Mouse (Mus musculus) limb, embryonic 12.5 days (tissue): Measurements from ENCODE around the gene Cacna1a. TPM values are rescaled to one million over a fixed set of nuclear protein-coding genes. Genes with fewer than 3 reads are reported as not detected.
"Not testable (repeated sequence)": the region's sequence is repeated elsewhere in the genome, so short reads cannot be mapped to it uniquely, and the experiment has no call there.

Source experiments
- ATAC-seq: fragments of 200-750 bp; cut with Nextera tagmentation; 2 replicates; pipeline ENCODE4 v1.8.0; 2017; ENCODE audit warnings: low read depth, moderate TSS enrichment; ENCODE audit not compliant: insufficient number of reproducible peaks, insufficient read depth, low FRiP score, low TSS enrichment
- H3K27ac ChIP-seq: fragments of 300-500 bp; sonication (generic); 2 replicates; pipeline ENCODE4 v1.5.1; 2016; ENCODE audit warnings: mild to moderate bottlenecking, moderate library complexity
- H3K27me3 ChIP-seq: fragments of 300-500 bp; sonication (generic); 2 replicates; pipeline ENCODE4 v1.6.1; 2016; ENCODE audit warnings: mild to moderate bottlenecking, moderate library complexity
- H3K36me3 ChIP-seq: fragments of 300-500 bp; sonication (generic); 2 replicates; pipeline ENCODE4 v1.6.1; 2016; ENCODE audit warnings: mild to moderate bottlenecking, moderate library complexity
- H3K4me1 ChIP-seq: fragments of 300-500 bp; sonication (generic); replicated peaks from 2 replicates; pipeline ENCODE4 v1.6.1; 2016
- H3K4me2 ChIP-seq: fragments of 300-500 bp; sonication (generic); 2 replicates; pipeline ENCODE4 v1.6.1; 2016; ENCODE audit warnings: mild to moderate bottlenecking, moderate library complexity
- H3K4me3 ChIP-seq: fragments of 300-500 bp; sonication (generic); replicated peaks from 2 replicates; pipeline ENCODE4 v1.5.1; 2016; ENCODE audit warnings: mild to moderate bottlenecking
- H3K9ac ChIP-seq: fragments of 300-500 bp; sonication (generic); replicated peaks from 2 replicates; pipeline ENCODE4 v1.6.1; 2016; ENCODE audit warnings: mild to moderate bottlenecking, moderate library complexity
- H3K9me3 ChIP-seq: fragments of 300-500 bp; sonication (generic); 2 replicates; pipeline ENCODE4 v1.6.1; 2016; ENCODE audit warnings: mild to moderate bottlenecking, moderate library complexity
- WGBS: fragments of 180-500 bp; shearing (Covaris S2); methylation state at CpG from one replicate; pipeline ENCODE4 v1.1.7; 2016; 5-methylcytosine and 5-hydroxymethylcytosine counted together
- polyA plus RNA-seq: library from polyadenylated mRNA; unstranded; fragments of >200 nt; fragmentation: Nextera tagmentation; extraction: Ambion mirVana; gene quantifications from 2 replicates; pipeline ENCODE4 v1.2.1, GENCODE M21; 2016

Gene Cacna1a
- polyA plus RNA-seq, 1 experiment from 2014 or later, result 11.9 TPM

- H3K36me3 ChIP-seq, result no peaks in the 10 kb centered on the region
- no peak for ATAC-seq
- H3K4me3 ChIP-seq, result no peak overlapping the region
- no peak overlapping the region for H3K4me2 ChIP-seq
- H3K9me3 ChIP-seq, result no peaks in the 10 kb centered on the region
- no peak overlapping the region for H3K27ac ChIP-seq
- WGBS, result 76% methylated on average over 8 of the region's 8 CpGs
- H3K9ac ChIP-seq, result no peak overlapping the region
- peaks cover 11% of the 10 kb centered on the region for H3K4me1 ChIP-seq
- H3K27me3 ChIP-seq, result peaks cover 32% of the 10 kb centered on the region
Observed at GRCm38 (mm10) chr8:84621102-84621625, 232.9 kb downstream of the Cacna1a start.

- not testable (repeated sequence) for H3K9ac ChIP-seq, ATAC-seq, H3K4me2 ChIP-seq, H3K36me3 ChIP-seq, H3K4me3 ChIP-seq, H3K9me3 ChIP-seq, H3K27ac ChIP-seq, H3K4me1 ChIP-seq, H3K27me3 ChIP-seq
- 77% methylated on average over 4 of the region's 4 CpGs for WGBS
Observed at GRCm38 (mm10) chr8:84623425-84623824, 235.2 kb downstream of the Cacna1a start.

GRCm38 (mm10) chr8:84629586-84629985 lies 241.3 kb downstream of the Cacna1a start:
- Histone ChIP-seq H3K9ac (no peak overlapping the region), H3K36me3 (no peaks in the 10 kb centered on the region), H3K9me3 (no peaks in the 10 kb centered on the region), H3K27ac (no peak overlapping the region), H3K27me3 (no peaks in the 10 kb centered on the region), H3K4me3 (no peak overlapping the region), H3K4me1 (peaks cover 11% of the 10 kb centered on the region), H3K4me2 (no peak overlapping the region)
- ATAC-seq, result no peak
- 63% methylated on average over 11 of the region's 11 CpGs for WGBS

GRCm38 (mm10) chr8:84630145-84630544 lies 241.9 kb downstream of the Cacna1a start:
- no peaks in the 10 kb centered on the region for H3K36me3 ChIP-seq
- no peak overlapping the region for H3K27ac ChIP-seq
- no peaks in the 10 kb centered on the region for H3K9me3 ChIP-seq
- no peak for ATAC-seq
- H3K27me3 ChIP-seq, result no peaks in the 10 kb centered on the region
- peaks cover 17% of the 10 kb centered on the region for H3K4me1 ChIP-seq
- no peak overlapping the region for H3K4me3 ChIP-seq
- H3K9ac ChIP-seq, result no peak overlapping the region
- no peak overlapping the region for H3K4me2 ChIP-seq
- 72% methylated on average over 4 of the region's 4 CpGs for WGBS

DNA sequence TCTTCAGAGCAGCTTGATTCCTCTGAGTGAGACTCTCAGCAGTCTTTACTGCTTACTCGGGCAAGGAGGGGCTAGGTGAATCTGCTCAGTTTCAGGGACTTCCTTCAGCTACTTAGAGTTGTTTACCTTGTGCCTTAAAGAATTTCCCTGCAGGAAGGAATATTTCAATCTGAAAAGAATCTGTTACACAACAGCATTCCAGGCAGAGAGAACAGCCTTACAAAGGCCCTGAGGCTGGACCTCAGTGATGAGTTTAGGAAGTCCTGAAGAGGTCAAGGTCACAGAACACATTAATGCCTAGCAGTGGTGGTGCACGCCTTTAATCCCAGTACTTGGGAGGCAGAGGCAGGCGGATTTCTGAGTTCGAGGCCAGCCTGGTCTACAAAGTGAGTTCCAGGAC lies 243.6 kb downstream of the Cacna1a start:
- no peak for ATAC-seq
- H3K36me3 ChIP-seq, result no peaks in the 10 kb centered on the region
- H3K4me1 ChIP-seq, result peaks cover 33% of the 10 kb centered on the region
- no peak overlapping the region for H3K4me2 ChIP-seq
- no peak overlapping the region for H3K9ac ChIP-seq
- H3K27me3 ChIP-seq, result no peaks in the 10 kb centered on the region
- WGBS, result 91% methylated on average over 4 of the region's 4 CpGs
- no peak overlapping the region for H3K4me3 ChIP-seq
- H3K9me3 ChIP-seq, result no peaks in the 10 kb centered on the region
- H3K27ac ChIP-seq, result no peak overlapping the region

DNA sequence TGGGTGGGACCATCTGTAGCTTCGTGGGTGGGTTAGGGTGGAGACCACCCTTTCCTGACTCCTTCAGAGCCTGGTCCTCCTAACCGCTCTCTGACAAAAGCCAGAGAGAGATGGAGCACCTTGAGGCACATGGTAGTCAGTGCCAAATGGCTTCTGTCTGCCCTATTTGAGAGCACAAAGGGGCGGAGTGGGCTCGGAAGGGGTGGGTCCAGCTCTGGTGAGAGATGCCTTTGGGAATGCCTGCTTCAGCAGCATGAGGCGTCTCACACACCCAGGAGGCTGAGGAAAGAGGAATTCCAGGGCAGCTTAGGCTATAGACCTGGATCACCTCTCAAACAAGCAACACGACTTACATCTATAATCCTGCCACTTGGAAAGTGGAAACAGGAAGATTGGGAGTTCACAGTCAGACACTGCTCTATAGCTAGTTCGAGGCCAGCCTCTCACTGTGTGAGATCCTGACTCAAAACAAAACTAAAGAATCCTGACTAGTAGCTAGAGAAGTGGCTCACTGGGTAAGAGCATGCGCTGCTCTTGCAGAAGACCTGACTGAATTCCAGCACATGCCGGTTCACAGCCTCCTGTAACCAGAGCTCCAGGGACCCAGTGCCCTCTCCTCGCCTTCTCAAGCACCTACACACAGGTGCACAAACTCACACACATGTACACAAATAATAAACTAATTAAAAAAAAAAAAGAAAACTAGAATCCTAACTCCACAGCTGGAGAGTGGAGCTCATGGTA lies 245.8 kb downstream of the Cacna1a start:
- Histone ChIP-seq H3K27ac (no peak overlapping the region), H3K4me1 (peaks cover 50% of the 10 kb centered on the region), H3K36me3 (no peaks in the 10 kb centered on the region), H3K4me3 (no peak overlapping the region), H3K27me3 (no peaks in the 10 kb centered on the region), H3K9me3 (no peaks in the 10 kb centered on the region), H3K9ac (no peak overlapping the region), H3K4me2 (no peak overlapping the region)
- no peak for ATAC-seq
- WGBS, result 40% methylated on average over 10 of the region's 10 CpGs

DNA sequence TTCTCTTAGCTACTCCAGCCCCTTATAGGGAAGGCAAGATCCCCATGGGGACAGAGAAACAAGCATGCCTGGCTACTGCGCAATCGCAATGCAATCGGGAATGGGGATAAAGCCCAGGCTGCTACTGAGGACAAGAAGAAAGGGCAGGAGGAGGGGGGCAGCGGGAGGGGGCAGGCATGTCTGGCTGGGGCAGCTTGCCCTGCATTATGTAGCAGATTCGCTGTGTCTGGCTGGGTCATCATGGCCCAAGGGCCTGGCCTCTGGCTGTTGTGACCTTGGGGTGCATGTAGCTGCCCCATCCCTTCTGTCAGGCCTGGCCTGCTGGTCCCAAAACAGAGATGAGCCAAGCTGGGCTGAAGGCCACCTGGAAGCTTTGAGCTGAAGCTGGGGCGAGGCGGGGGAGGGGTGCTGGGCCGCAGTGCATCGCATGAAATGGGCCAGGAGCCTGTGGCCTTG lies 246.6 kb downstream of the Cacna1a start:
- Histone ChIP-seq H3K9me3 (no peaks in the 10 kb centered on the region), H3K9ac (peak overlapping the region; percentile 51; the same call in 1 of the 2 replicates), H3K4me3 (no peak overlapping the region), H3K36me3 (no peaks in the 10 kb centered on the region), H3K4me2 (no peak overlapping the region), H3K27ac (peak overlapping the region; percentile 69), H3K4me1 (peaks cover 50% of the 10 kb centered on the region), H3K27me3 (no peaks in the 10 kb centered on the region)
- no peak for ATAC-seq
- 36% methylated on average over 9 of the region's 9 CpGs for WGBS

DNA sequence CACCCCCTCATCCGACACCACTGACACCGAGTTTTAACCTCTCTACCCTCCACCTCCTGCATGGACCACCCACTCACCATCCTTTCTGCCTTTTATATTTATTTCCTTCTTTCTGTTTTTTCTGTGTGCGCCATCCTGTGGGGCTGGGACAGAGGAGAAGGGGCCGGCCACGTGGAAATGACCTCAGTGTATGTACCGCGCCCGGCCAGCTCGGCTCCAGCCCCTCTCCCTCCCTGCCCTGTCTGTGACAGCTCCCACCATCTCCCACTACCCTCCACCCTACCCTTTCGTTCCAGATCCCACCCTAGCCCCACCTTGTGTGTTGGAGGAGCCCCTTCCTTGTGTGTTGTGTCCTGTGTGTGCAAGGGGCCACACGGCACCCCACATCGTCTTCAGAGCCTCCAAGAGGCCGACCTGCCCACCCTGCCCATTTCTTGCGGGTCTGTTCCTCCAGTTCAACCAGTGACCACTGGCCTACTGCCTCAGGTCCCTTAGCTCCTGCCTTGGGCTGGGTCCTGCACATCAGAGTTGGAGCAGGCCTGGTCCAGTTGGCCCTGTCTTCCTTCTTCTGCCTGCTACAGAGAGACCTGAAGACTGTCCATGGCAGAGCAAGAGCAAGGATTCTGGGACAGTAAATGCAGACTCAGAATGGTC lies 247.3 kb downstream of the Cacna1a start:
- peaks cover 55% of the 10 kb centered on the region for H3K4me1 ChIP-seq
- H3K9me3 ChIP-seq, result no peaks in the 10 kb centered on the region
- no peaks in the 10 kb centered on the region for H3K27me3 ChIP-seq
- WGBS, result 70% methylated on average over 14 of the region's 14 CpGs
- no peak overlapping the region for H3K4me3 ChIP-seq
- no peak for ATAC-seq
- peak overlapping the region; percentile 51; the same call in 1 of the 2 replicates for H3K9ac ChIP-seq
- no peak overlapping the region for H3K4me2 ChIP-seq
- H3K27ac ChIP-seq, result peak overlapping the region; percentile 41; the same call in 1 of the 2 replicates
- no peaks in the 10 kb centered on the region for H3K36me3 ChIP-seq

GRCm38 (mm10) chr8:84636051-84636691 lies 247.9 kb downstream of the Cacna1a start:
- Histone ChIP-seq H3K4me1 (peaks cover 58% of the 10 kb centered on the region), H3K9ac (peak overlapping the region; percentile 12), H3K4me2 (no peak overlapping the region), H3K4me3 (no peak overlapping the region), H3K9me3 (no peaks in the 10 kb centered on the region), H3K27ac (peak overlapping the region; percentile 41; the same call in 1 of the 2 replicates), H3K27me3 (no peaks in the 10 kb centered on the region), H3K36me3 (no peaks in the 10 kb centered on the region)
- ATAC-seq, result no peak
- 84% methylated on average over 17 of the region's 17 CpGs for WGBS

DNA sequence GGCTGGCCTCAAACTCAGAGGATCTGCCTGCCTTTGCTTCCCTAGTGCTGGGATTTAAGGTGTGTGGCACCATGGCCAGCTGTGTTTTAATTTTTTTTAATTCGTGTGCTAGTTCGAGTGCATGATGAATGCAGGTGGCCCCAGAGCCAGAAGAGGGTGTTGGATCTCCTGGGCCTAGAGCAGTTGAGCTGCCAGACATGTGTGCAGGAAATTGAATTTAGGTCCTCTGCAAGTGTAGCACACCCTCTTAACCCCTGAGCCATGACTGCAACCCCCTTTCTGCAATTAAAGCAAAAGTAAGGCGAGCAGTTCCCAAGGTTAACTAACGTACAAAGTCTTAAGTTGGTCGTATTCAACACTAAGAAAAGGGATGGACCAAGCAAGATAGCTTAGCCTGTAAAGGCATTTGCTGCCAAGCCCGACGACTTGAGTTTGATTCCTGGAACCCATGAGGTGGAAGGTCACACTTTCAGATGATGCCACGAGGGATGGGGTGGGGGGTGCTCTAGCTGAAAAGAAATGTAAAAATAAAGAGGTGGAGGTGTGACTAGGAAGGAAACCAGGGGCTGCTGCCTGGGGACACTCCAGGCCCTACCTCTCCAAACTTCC lies 249.8 kb downstream of the Cacna1a start:
- H3K27me3 ChIP-seq, result no peaks in the 10 kb centered on the region
- WGBS, result 17% methylated on average over 8 of the region's 8 CpGs

More for the DNA sequence above, 249.8 kb downstream of the Cacna1a start:
- H3K9me3 ChIP-seq, result no peaks in the 10 kb centered on the region
- no peak for ATAC-seq
- peak overlapping the region; percentile 72 for H3K4me2 ChIP-seq
- H3K9ac ChIP-seq, result peak overlapping the region; percentile 83
- H3K4me3 ChIP-seq, result peak overlapping the region; percentile 57
- H3K4me1 ChIP-seq, result peaks cover 58% of the 10 kb centered on the region
- peak overlapping the region; percentile 99 for H3K27ac ChIP-seq
- H3K36me3 ChIP-seq, result no peaks in the 10 kb centered on the region
